In the genomic region with DNA sequence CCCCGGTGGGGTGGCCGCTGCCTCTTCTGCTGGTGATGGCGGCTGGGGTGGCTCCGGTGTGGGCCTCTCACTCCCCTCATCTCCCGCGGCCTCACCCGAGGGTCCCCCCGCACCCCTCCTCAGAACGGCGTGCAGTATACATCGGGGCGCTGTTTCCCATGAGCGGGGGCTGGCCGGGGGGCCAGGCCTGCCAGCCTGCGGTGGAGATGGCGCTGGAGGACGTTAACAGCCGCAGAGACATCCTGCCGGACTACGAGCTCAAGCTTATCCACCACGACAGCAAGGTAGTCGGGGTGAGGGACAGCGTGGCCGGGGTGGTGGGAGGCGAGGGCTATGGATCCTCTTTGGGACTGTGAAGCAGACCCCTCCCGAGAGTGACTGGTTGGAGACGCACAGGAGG, we compare ENCODE assay signal across 8 mouse cellular contexts. TPM values are rescaled to one million over a fixed set of nuclear protein-coding genes. Genes with fewer than 3 reads are reported as not detected.
DNase-seq lines count a peak whose midpoint lies in the region; ATAC-seq lines count a peak whose summit lies in the region.

No protein-coding gene starts in this region.

- peaks cover 24% of the 10 kb centered on the region for H3K4me1 ChIP-seq in intestine, embryonic 16.5 days (ENCODE audit: control insufficient read depth, insufficient read depth, low read length)

- peak overlapping the region; percentile 90 for H3K4me2 ChIP-seq in intestine, embryonic 16.5 days (ENCODE audit: low read depth, low read length)

- ATAC-seq in intestine, embryonic 16.5 days, result peak; percentile 1; the same call in 1 of the 2 replicates

- intact Hi-C loops in gastrocnemius, postnatal 14 days (cut with DNase I; ENCODE audit: low total_unique reads), result no loop called here

- H3K36me3 ChIP-seq in intestine, embryonic 16.5 days (ENCODE audit: control insufficient read depth, insufficient read depth, low read length), result no peaks in the 10 kb centered on the region

- peak overlapping the region; percentile 76 for H3K9ac ChIP-seq in intestine, embryonic 16.5 days (ENCODE audit: low read depth, low read length)

- no peaks in the 10 kb centered on the region for H3K9me3 ChIP-seq in intestine, embryonic 16.5 days (ENCODE audit: control insufficient read depth, low read length)

- DNase-seq in gastrocnemius, postnatal 14 days, result peak; percentile 9
- DNase-seq in gastrocnemius, adult 18-20 months (ENCODE audit: low spot score), result no peak
- peak; percentile 51 for DNase-seq in right cerebral cortex, postnatal 4 days
- no peak for DNase-seq in right cerebral cortex, adult 2 months (ENCODE audit: low spot score in 2 of 2)
- peak; percentile 17 for DNase-seq in naive thymus-derived CD4-positive, alpha-beta T cell, adult 2 months (ENCODE audit: low read depth)
- DNase-seq in layer of hippocampus, postnatal 25 days (ENCODE audit: extremely low spot score in 1 of 2, low spot score in 1 of 2), result no peak
- DNase-seq in adrenal gland, postnatal 36 days, result no peak

- H3K27ac ChIP-seq in intestine, embryonic 16.5 days (ENCODE audit: low read length), result no peak overlapping the region

- 11% methylated on average over 27 of the region's 27 CpGs for WGBS in intestine, embryonic 16.5 days

- H3K27me3 ChIP-seq in intestine, embryonic 16.5 days (replicated peaks; ENCODE audit: control insufficient read depth, insufficient read depth, low read length), result no peaks in the 10 kb centered on the region

- H3K4me3 ChIP-seq in intestine, embryonic 16.5 days (ENCODE audit: low read length), result peak overlapping the region; percentile 61

RNA-seq across cellular contexts. Expression of gene Gabbr1, which starts 5.1 kb away (rescaled TPM):
- total RNA-seq in gastrocnemius, postnatal 14 days (2021), result 10 to 100 TPM in 1 of 2 experiments, 1 to 10 TPM in 1; 9.8 to 10.3 TPM
- total RNA-seq in gastrocnemius, adult 18-20 months (2021), result 1 to 10 TPM; 5.5 to 8.2 TPM
- 5.4 and 6.2 TPM in 2 replicates for polyA plus RNA-seq in intestine, embryonic 16.5 days (2015; fragmentation: Nextera tagmentation; extraction: Ambion mirVana)
- 100 to 1,000 TPM; 706 to 708 TPM for total RNA-seq in layer of hippocampus, postnatal 25 days (2021)
- total RNA-seq in adrenal gland, postnatal 36 days (2021), result 10 to 100 TPM; 23.7 to 26.4 TPM

RNA-seq across cellular contexts. Expression of gene Mog, which starts 27.7 kb away (rescaled TPM):
- not detected for total RNA-seq in gastrocnemius, postnatal 14 days (2021)
- not detected for total RNA-seq in gastrocnemius, adult 18-20 months (2021)
- polyA plus RNA-seq in intestine, embryonic 16.5 days (2015; fragmentation: Nextera tagmentation; extraction: Ambion mirVana), result not detected in 2 replicates
- 100 to 1,000 TPM in 1 of 2 experiments, 10 to 100 TPM in 1; 96.8 to 121 TPM for total RNA-seq in layer of hippocampus, postnatal 25 days (2021)
- not detected for total RNA-seq in adrenal gland, postnatal 36 days (2021)

RNA-seq across cellular contexts. Expression of gene Olfr90, which starts 37.4 kb away (rescaled TPM):
- total RNA-seq in gastrocnemius, postnatal 14 days (2021), result not detected
- total RNA-seq in gastrocnemius, adult 18-20 months (2021), result not detected
- polyA plus RNA-seq in intestine, embryonic 16.5 days (2015; fragmentation: Nextera tagmentation; extraction: Ambion mirVana), result not detected in 2 replicates
- total RNA-seq in layer of hippocampus, postnatal 25 days (2021), result under 1 TPM in 1 of 2 experiments, not detected in 1; 0.14 TPM
- not detected for total RNA-seq in adrenal gland, postnatal 36 days (2021)

RNA-seq across cellular contexts. Expression of gene Olfr91, which starts 47.2 kb away (rescaled TPM):
- not detected for total RNA-seq in gastrocnemius, postnatal 14 days (2021)
- total RNA-seq in gastrocnemius, adult 18-20 months (2021), result not detected
- not detected in 2 replicates for polyA plus RNA-seq in intestine, embryonic 16.5 days (2015; fragmentation: Nextera tagmentation; extraction: Ambion mirVana)
- not detected for total RNA-seq in layer of hippocampus, postnatal 25 days (2021)
- not detected for total RNA-seq in adrenal gland, postnatal 36 days (2021)

RNA-seq across cellular contexts. Expression of gene Zfp57, which starts 49.9 kb away (rescaled TPM):
- 1 to 10 TPM in 1 of 2 experiments, under 1 TPM in 1; 0.74 to 1.5 TPM for total RNA-seq in gastrocnemius, postnatal 14 days (2021)
- total RNA-seq in gastrocnemius, adult 18-20 months (2021), result not detected
- polyA plus RNA-seq in intestine, embryonic 16.5 days (2015; fragmentation: Nextera tagmentation; extraction: Ambion mirVana), result 41.3 and 43.2 TPM in 2 replicates
- total RNA-seq in layer of hippocampus, postnatal 25 days (2021), result 10 to 100 TPM; 14.5 to 21.7 TPM
- 1 to 10 TPM; 1.5 to 3.3 TPM for total RNA-seq in adrenal gland, postnatal 36 days (2021)

Comparison
In these comparisons a context has a peak if more than half of its experiments do, and no peak if none do; other contexts are left out.
1. DNase-seq: peak in gastrocnemius, postnatal 14 days (single experiment), right cerebral cortex, postnatal 4 days (single experiment) and naive thymus-derived CD4-positive, alpha-beta T cell, adult 2 months (single experiment); none in gastrocnemius, adult 18-20 months (single experiment), right cerebral cortex, adult 2 months (0 of 2), layer of hippocampus, postnatal 25 days (0 of 2) and adrenal gland, postnatal 36 days (0 of 2).
2. RNA of gene Gabbr1, which starts 5.1 kb away (total RNA-seq): 706 to 708 TPM in layer of hippocampus, postnatal 25 days; 23.7 to 26.4 TPM in adrenal gland, postnatal 36 days, 9.8 to 10.3 TPM in gastrocnemius, postnatal 14 days and 5.5 to 8.2 TPM in gastrocnemius, adult 18-20 months; every median in the first group is over 10 times any median in the second.
3. RNA of gene Mog, which starts 27.7 kb away (total RNA-seq): 96.8 to 121 TPM in layer of hippocampus, postnatal 25 days; not detected in gastrocnemius, adult 18-20 months, not detected in gastrocnemius, postnatal 14 days and not detected in adrenal gland, postnatal 36 days; every median in the first group is over 10 times any median in the second.